Mouse (Mus musculus) common myeloid progenitor, adult 5-6 weeks (primary cell): ENCODE results near the gene Slc26a5. TPM values are rescaled to one million over a fixed set of nuclear protein-coding genes. Genes with fewer than 3 reads are reported as not detected.

Experiments used
- total RNA-seq: library from RNA; stranded (forward); fragments of 200-1000, 187-1606 nt; gene quantifications from 2 replicates; pipeline ENCODE4 v1.2.3, GENCODE M21; 2017

Slc26a5 gene
- total RNA-seq, 1 experiment from 2014 or later, result not detected

Other genes with a start within 250 kb of the Slc26a5 start
- 1.8 and 2.7 TPM in 2 replicates for gene Fbxl13, start 220.0 kb downstream of the Slc26a5 start, total RNA-seq
- gene Armc10, start 219.8 kb downstream of the Slc26a5 start, total RNA-seq, result 68.0 and 73.7 TPM in 2 replicates
- 0.63 and 1.7 TPM in 2 replicates for gene Napepld, start 164.2 kb downstream of the Slc26a5 start, total RNA-seq
- gene Pmpcb, start 128.5 kb downstream of the Slc26a5 start, total RNA-seq, result 82.6 and 101 TPM in 2 replicates
- gene Dnajc2, start 80.4 kb downstream of the Slc26a5 start, total RNA-seq, result 203 and 206 TPM in 2 replicates
- 111 and 126 TPM in 2 replicates for gene Psmc2, start 80.3 kb downstream of the Slc26a5 start, total RNA-seq